Comparison of ENCODE assay signal across 14 mouse cellular contexts in genomic region chr16:96907818-96908217, GRCm38 (mm10).
"Had no signal": no experiment of that assay in that cellular context is flagged by ENCODE, and none has a peak within 500 bp of the region (broad histone marks: within the 10 kb centered on the region; RNA-seq: fewer than 3 reads in every experiment).

No protein-coding gene starts in this region.

- H3K27me3 ChIP-seq: kidney, embryonic 15.5 days; limb, embryonic 13.5 days; midbrain, embryonic 13.5 days; neural tube, embryonic 12.5 days; stomach, embryonic 15.5 days had no signal

- H3K9me3 ChIP-seq: kidney, embryonic 15.5 days; limb, embryonic 13.5 days; midbrain, embryonic 13.5 days; neural tube, embryonic 12.5 days; stomach, embryonic 15.5 days had no signal

- H3K27ac ChIP-seq: kidney, embryonic 15.5 days; limb, embryonic 13.5 days; midbrain, embryonic 13.5 days; neural tube, embryonic 12.5 days; stomach, embryonic 15.5 days had no signal

- H3K4me3 ChIP-seq: kidney, embryonic 15.5 days; limb, embryonic 13.5 days; midbrain, embryonic 13.5 days; myocyte; neural tube, embryonic 12.5 days; stomach, embryonic 15.5 days had no signal

- ATAC-seq: intestine, embryonic 16.5 days; midbrain, embryonic 13.5 days had no signal

- H3K4me2 ChIP-seq: kidney, embryonic 15.5 days; limb, embryonic 13.5 days; midbrain, embryonic 13.5 days; neural tube, embryonic 12.5 days; stomach, embryonic 15.5 days had no signal

- H3K36me3 ChIP-seq: kidney, embryonic 15.5 days; limb, embryonic 13.5 days; midbrain, embryonic 13.5 days; neural tube, embryonic 12.5 days; stomach, embryonic 15.5 days had no signal

- H3K9ac ChIP-seq: kidney, embryonic 15.5 days; limb, embryonic 13.5 days; midbrain, embryonic 13.5 days; neural tube, embryonic 12.5 days; stomach, embryonic 15.5 days had no signal

- DNase-seq: kidney, adult 2 months; kidney, postnatal 14 days; left cerebral cortex, postnatal 4 days; lung, adult 18-20 months; right cerebral cortex, postnatal 4 days; spleen, adult 18-20 months; thymus, postnatal 36 days had no signal

- H3K4me1 ChIP-seq: kidney, embryonic 15.5 days; stomach, embryonic 15.5 days had no signal
